Mouse (Mus musculus) G1E (cell line): Measurements from ENCODE around the gene Psma3.

ENCODE experiments used
- CTCF ChIP-seq: IDR thresholded peaks from 2 replicates; pipeline ENCODE4 v1.5.1; 2012; ENCODE audit warnings: low read depth, low read length, inconsistent platforms, mixed read lengths
- GATA1 ChIP-seq: IDR thresholded peaks from 2 replicates; pipeline ENCODE4 v1.6.1; 2012; ENCODE audit warnings: borderline replicate concordance, low read length, inconsistent platforms, mixed read lengths
- TAL1 ChIP-seq: conservative IDR thresholded peaks from 2 replicates; pipeline ENCODE4 v1.6.1; 2012; ENCODE audit warnings: low read depth, low read length, inconsistent platforms, mixed read lengths

GRCm38 (mm10) chr12:71042451-71042850, 68.0 kb downstream of the Psma3 start:
- TF ChIP-seq TAL1 (no peak), GATA1 (no peak), CTCF (no peak)
